Comparison of ENCODE assay signal across 26 mouse cellular contexts in genomic region chr1:159639408-159639807, GRCm38 (mm10).
"Had no signal": no experiment of that assay in that cellular context is flagged by ENCODE, and none has a peak within 500 bp of the region (broad histone marks: within the 10 kb centered on the region; RNA-seq: fewer than 3 reads in every experiment).

No protein-coding gene starts in this region.

- H3K36me3 ChIP-seq: hindbrain, embryonic 10.5 days; hindbrain, embryonic 12.5 days; intestine, embryonic 15.5 days; limb, embryonic 10.5 days; limb, embryonic 12.5 days; liver, embryonic 13.5 days; liver, embryonic 15.5 days had no signal

- H3K27ac ChIP-seq: gastrocnemius, adult 2 months; heart, adult 2 months; hindbrain, embryonic 10.5 days; hindbrain, embryonic 12.5 days; hindbrain, embryonic 14.5 days; intestine, embryonic 15.5 days; left cerebral cortex, adult 2 months; limb, embryonic 10.5 days; limb, embryonic 12.5 days; liver, embryonic 13.5 days; liver, embryonic 15.5 days had no signal

- H3K9me3 ChIP-seq: hindbrain, embryonic 10.5 days; hindbrain, embryonic 12.5 days; intestine, embryonic 15.5 days; limb, embryonic 10.5 days; limb, embryonic 12.5 days; liver, embryonic 13.5 days; liver, embryonic 15.5 days had no signal

- H3K4me2 ChIP-seq: heart, embryonic 11.5 days; hindbrain, embryonic 12.5 days; hindbrain, embryonic 14.5 days; intestine, embryonic 15.5 days; limb, embryonic 12.5 days; liver, embryonic 11.5 days; liver, embryonic 13.5 days; liver, embryonic 15.5 days had no signal

- H3K4me3 ChIP-seq: gastrocnemius, adult 2 months; heart, adult 2 months; hindbrain, embryonic 10.5 days; hindbrain, embryonic 12.5 days; intestine, embryonic 15.5 days; left cerebral cortex, adult 2 months; limb, embryonic 10.5 days; limb, embryonic 12.5 days; liver, embryonic 13.5 days; liver, embryonic 15.5 days had no signal

- H3K27me3 ChIP-seq: hindbrain, embryonic 12.5 days; intestine, embryonic 15.5 days; limb, embryonic 12.5 days; liver, embryonic 13.5 days; liver, embryonic 15.5 days had no signal

- H3K4me1 ChIP-seq: hindbrain, embryonic 10.5 days; hindbrain, embryonic 12.5 days; intestine, embryonic 15.5 days; limb, embryonic 10.5 days; limb, embryonic 12.5 days; liver, embryonic 13.5 days; liver, embryonic 15.5 days had no signal

- DNase-seq: gastrocnemius, adult 2 months; gastrocnemius, postnatal 10 days; gastrocnemius, postnatal 25 days; heart, adult 2 months; heart, postnatal 10 days; heart, postnatal 4 days; kidney, adult 18-20 months; kidney, adult 8-10 months; kidney, postnatal 10 days; kidney, postnatal 25 days; kidney, postnatal 4 days; liver; liver, embryonic 13.5 days had no signal

- H3K9ac ChIP-seq: hindbrain, embryonic 12.5 days; hindbrain, embryonic 14.5 days; intestine, embryonic 15.5 days; limb, embryonic 12.5 days; liver, embryonic 13.5 days; liver, embryonic 15.5 days had no signal

- ATAC-seq: hindbrain, embryonic 16.5 days; inflammation-experienced regulatory T-cells, adult 6 months; intestine, embryonic 15.5 days; intestine, postnatal 0 days had no signal
